Mouse (Mus musculus) spleen, adult 18-20 months (tissue): ENCODE results near the gene Atp6v1g3.

Experiments
- DNase-seq, 2 experiments: peaks; one replicate each; pipeline ENCODE4 v3.0.0; 2022; ENCODE audit warnings: mixed read lengths in 2 of 2

The Atp6v1g3 gene

DNA sequence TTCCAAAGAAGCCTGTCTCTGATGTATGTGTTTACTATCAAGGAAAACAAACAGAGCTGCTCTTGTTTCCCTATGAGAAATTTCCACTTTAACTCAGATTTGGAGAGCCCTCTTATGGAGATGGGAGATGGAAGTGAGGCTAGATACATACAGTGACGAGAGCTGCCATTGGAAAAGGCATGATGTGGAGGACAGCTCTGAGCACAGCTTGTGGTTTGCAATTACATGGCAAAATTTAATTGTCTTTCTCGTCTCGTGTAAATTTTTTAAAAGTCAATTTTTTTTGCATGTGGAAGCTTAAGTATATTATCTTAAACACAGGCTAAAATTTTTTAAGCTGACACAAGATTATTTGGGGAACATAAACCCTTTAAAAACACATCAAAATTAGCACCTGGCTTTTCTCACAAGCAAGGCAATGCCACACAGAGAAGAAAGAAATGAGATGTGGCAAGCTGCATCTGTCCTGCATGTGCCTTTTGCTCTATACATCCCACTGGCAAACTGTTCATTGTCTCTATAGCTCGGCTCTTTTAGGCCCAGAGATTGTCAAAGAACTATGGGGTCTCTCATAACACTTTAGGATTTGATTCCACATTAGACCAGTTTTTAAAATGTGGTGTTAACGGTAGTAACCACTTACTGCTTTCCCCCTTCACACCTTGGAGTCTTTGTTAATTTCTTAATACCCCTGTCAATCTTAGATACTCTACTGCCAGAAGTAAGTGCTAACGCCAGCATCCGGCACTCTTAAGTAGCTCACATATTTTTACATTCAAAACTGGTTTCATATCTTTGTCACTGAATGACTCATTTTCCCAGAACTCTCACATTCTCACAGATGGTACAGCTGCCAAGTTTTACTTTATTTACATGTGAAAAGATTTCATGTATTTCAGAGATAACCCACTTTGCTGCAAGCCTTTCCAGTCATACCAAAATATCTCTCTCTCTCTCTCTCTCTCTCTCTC lies 16.2 kb downstream of the Atp6v1g3 start:
- DNase-seq, result no peak

DNA sequence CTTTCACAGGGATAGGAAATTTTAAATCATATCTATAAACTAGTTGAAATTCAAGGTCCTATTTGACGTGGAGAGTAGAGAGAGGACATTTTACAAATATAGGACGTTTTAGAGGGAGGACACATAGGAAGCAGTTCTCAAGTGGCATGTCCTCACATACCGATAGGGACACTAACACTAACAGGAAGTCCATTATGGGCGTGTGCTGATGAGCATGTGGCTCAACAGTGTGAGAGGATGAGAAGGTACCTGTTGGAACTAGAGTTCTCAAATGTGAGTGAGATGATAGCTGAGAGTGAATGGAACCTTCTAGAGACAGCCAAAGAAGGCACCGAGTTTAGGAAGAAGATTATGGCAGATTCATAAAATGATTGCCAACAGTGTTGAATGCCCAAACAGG lies 17.9 kb downstream of the Atp6v1g3 start:
- no peak for DNase-seq

DNA sequence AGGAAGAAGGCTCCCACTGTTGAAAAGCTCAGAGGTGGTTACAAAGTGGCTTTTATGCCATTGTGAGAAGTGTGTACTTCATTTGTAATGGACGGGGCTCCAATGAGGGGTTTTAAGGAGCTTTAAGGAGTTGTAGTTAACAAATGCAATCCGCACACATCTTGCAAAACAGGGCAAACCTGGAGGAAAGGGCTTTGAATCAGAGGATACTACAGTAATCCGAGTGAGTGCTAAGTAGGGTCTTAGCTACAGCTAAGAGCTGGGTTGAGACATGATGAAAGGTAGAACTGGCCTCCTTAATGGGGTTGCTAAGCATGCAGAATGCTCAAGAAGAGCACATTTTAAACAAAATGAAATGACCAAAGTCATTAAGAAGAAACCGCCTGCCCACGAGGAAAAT lies 20.9 kb downstream of the Atp6v1g3 start:
- DNase-seq, result no peak

DNA sequence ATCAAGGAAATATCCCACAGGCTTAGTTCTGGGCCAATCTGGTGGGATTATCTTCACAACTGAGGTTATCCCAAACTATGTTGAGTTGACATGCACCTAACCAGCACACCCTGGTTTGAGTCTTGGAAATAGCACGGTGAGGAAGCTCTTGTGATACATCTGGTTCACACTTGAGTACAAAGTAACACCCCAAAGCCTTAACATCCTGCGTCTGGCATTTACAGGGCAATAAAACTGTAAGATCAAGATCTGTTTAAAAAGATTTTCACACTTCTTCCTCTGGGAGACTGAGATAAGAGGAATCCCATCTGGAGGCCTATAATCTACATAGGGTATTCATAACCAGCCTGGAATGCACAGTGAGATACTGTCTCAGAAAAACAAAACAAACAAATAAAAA lies 24.6 kb downstream of the Atp6v1g3 start:
- DNase-seq, result no peak

DNA sequence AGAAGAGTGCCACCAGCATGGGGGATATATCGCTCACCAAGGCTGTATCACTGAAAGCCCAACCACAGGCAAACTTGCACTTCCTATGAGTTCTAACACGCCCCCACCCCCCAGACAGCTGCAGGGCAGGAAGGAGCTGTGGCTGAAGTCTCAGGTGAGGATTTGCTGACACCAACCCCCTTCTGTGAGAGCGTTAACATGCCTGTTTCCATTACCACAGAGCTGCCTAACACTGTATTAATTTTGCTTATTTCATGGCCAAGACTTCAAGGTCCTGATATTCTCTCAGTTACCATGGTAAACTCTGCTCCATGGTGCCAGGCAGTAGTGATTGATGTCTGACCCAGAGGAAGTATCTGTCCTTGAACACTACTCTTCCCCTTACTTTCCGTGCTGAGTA lies 26.0 kb downstream of the Atp6v1g3 start:
- peak; percentile 42 to 43 for DNase-seq

DNA sequence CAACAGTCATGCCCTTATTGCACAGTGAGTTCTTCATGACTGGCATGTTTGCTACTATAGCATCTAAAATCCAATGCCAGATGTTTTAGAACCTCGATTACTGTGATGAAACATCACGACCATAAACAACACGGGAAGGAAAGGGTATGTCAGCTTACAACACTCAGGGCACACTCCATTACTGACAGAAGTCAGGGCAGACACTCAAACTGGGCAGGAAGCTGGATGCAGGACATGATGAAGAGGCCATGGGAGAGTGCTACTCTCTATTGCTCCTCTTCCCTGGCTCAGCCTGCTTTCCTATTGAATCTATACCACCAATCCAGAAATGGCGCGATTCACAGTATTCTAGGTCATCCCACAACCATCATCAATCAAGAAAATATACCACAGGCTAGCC lies 28.4 kb downstream of the Atp6v1g3 start:
- no peak for DNase-seq

DNA sequence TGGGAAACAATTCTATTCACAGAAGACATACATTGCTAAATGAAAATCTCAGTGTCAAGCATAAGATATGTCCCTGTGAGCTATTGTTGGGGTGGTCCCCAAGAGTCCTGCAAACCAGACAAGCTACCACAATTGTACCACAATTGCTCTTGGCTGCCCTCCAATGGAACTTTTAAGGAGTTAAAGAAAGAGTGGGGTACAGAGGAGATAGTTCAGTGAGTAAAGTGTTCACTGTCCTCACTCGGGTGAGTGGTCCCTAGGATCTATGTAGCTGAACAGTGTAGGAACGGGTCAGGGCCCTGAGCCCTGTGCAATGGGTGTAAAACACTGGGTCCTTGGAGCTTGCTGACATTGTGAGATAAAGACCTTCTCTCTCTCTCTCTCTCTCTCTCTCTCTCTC lies 29.2 kb downstream of the Atp6v1g3 start:
- DNase-seq, result no peak

DNA sequence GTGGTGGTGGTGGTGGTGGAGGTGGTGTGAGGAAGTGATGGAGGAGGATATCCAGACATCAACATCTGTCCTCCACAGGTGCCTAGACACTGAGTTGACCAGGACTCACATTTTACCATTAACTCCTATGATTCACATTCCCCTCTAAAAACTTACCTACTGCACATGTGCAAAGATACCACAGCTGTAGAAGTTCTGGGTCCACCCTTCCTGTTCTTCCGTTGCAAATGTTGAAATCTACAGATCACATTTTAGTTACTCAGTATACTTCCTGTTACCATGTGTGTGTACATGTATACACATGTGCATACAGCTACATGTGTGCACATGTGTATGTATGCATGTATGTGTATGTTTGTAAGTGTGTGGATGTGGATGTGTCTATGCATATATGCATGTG lies 29.8 kb downstream of the Atp6v1g3 start:
- DNase-seq, result no peak

DNA sequence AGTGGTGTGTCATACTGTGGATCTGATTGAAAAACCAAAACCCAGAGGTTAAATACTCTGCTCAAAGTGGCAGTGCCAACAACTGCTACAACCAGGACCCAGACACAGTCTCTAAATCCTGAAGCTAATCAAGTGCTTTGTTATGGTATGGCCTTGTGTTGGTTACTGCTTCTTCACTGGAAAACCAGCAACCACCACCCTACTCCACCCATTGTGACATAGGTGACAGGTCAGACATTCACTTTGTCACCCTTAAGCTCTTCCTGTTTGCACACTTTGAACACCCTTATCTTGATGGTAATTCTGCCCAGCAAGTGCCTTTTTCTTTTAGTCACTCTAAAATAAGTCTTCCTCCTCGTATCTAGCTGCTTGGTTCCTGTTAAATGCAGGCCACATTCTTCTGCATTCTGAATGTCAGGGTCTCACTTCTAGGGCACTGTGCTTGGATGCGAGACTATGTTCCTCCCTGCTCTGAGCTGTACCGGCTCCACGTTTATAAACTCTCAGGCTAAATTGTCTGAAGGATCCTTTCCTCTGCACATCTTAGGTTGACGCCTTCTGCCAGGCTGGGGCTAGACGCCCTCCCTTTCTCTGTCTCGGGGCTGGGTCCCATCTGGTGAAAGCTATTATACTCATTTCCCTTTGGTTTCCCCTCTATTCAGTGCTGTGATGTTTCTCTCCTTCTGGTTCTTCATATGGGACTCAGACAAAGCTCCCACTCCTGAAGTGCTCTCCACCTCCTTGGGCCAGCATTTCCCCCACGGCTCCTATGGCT lies 30.8 kb downstream of the Atp6v1g3 start:
- DNase-seq, result no peak

DNA sequence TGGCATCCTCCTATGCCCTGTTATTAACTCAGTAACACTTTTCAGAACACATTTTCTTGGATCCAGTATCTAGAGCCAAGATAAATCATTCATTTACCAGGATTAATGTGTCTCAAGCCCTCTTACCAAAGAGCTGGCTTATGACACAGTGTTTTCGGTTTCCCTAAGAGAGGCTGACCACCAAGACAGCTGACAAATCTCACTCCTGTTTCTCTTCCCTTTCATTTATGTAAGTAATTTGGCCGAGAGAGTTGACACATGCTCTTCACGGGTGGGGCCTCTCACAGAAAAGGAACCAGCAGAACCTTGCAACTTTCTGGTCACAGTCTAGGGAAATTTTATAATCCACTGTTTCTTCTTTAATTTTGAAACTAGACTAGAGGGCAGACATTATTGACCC lies 49.1 kb downstream of the Atp6v1g3 start:
- DNase-seq, result no peak

DNA sequence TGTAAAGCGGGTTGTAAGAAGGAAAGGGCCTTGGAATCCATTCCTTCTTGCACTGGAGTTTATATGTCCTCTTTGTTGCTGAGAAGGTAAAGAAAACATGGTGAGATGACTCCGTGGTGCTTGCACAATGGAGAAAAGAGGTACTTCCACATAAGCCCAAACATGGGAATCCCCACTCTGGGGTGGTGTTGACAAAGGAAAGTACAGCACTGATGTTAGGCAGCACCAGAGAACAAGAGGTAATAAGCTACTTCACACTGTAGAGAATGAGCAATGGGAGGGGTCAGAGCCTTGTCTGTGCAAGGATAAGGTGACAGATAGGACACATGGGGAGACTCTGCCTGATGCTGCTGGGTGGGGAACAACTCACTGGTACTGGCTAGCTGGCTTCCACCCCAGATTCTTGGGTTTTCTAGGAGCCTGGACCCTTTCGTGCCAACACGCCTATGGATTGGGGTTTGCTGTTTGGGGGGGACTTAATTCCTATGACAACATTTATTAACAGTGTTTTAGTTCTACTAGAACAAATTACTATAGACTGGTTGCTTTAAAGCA lies 49.6 kb downstream of the Atp6v1g3 start:
- DNase-seq, result no peak

DNA sequence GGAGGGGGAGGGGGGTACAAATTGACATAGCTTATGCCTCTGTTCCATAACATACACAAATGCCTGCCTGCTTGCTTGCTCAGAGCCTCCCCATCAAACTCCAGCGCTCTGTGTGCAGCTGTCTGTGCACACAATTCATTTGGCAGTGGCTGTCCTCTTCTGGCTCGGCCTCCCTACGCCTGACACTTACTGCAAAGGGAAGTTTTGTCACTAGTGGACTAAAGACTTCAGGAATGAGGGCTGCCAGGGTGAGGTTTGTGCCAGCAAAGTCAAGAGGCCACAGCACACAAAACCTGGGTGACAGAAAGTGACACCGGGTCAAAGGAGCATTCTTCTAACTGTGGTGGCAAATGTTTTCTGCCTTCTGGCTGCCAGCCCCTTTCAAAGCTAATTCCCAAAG lies 52.6 kb downstream of the Atp6v1g3 start:
- no peak for DNase-seq

DNA sequence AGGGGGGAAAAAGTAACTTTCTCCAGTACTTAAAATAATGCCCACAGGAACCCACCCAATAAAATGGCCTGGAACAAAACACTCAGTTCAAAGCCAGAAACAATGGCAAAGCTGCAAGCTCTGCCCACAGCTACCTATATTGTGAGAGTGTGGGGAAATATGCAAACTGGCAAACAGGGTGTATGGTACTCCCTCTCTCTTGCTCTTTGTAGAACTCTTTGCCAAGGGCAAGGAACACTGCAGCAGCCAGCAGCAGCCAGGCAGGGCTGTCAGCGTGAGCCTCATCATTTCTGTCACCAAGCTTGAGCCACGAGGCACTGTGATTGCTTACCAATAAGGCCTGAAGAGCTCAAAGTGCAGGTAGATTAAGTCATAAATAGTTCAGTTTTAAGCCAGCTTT lies 53.0 kb downstream of the Atp6v1g3 start:
- DNase-seq, result no peak

DNA sequence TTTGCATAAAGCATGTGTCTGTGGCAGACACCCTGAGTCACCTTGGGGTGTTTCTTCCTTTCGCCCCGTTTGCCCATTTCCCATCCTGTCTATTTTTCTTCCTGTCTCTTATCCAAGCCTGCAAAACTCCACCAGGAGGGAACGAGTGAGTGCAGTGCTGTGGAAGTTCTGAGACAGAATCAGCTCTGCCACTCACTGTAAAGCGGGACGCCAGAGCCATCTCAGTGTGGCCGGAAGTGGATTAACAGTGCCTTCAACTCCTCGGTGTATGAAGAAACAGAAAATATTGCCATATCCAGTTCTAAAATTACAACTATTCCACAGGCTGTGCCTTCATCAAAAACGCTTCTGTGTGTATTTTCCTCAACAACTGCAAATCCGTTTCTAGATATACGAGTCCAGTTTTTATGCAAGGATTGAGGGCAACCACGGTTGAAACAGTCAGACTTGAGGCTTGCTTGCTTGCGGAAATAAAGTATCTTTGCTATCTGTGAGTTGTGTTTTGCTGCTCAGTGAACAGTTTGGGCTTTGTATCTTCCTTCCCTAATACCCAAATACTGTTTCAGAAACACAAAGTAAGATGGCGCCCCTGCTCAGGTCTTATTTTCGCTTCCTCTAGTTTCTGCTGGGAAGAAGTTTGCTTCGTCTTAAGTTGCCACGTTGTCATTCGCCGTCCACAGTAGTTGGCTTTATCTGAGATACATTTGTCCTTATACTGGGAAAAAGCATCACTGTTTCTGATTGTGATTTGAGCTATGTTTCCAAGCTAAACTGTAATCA lies 54.1 kb downstream of the Atp6v1g3 start:
- no peak for DNase-seq

DNA sequence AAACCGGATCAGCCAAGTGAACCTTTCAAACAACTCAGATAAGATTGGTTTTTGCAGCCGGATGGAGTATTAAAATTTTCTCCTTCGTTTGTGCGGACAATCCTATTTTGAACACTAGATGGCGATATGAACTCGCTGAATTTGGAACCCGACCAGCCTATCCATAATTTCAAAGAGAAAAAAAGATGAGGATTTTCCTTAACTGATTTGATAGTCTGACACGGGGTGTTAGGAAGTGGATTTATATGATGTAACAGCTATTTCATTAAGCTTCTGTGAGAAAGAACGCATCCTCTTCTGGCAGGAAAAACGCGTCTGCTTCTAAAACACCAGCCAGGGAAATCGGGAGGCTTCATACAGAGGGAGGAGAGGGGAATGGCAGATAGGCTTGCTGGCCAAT lies 54.8 kb downstream of the Atp6v1g3 start:
- DNase-seq, result no peak

DNA sequence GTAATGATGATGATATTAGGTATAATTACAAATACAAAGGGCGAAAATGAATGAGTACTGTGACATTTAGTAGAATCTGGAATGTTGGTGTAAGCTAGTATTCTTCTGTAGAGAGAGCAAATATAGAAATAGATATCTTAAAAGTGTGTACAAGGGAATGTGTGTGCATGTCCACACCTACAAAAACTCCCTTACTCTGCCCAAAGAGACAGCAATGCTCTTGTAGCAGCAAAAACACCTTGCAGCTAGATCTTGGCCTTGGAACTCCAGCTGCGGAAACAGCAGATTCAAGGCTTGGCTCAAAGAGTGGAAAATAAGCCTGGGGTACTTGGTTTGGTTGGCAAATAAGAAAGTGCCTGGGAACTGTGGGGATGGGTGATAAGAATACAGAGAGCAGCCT lies 57.0 kb downstream of the Atp6v1g3 start:
- DNase-seq, result no peak

DNA sequence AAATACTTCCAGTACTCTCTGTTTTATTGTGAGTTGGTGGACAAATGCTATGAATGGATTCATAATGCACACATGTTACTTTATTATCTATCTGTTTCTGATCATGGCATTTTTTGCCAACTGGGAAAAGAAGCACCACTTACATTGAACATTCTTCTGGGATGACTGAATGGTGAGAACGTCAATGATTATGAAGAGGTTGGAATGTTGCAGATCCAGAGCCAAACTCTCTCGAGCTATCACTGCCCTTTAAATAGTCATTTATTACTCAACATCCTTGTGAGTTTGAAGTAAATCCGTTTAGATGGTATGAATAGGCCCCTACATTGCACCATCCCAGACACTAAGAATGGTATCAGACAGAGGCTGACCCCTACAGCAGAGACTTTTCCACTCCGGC lies 58.1 kb downstream of the Atp6v1g3 start:
- DNase-seq, result no peak

DNA sequence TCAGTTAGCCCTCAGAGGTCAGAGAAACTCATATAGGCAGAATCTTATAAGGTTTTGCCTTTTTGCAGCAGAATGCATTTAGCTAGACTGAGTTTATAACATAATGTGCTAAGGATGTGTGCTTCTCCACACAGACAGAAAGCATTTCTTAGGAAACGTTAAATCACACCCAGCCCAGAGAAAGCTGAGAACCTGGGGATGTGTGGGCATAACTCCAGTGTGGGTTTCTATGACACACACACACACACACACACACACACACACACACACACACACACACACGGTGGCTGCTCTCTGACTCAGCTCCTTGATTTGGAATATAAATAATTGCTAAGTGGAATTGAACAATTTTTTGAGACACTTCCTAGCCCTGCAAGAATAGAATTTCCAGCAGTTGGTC lies 61.2 kb downstream of the Atp6v1g3 start:
- no peak for DNase-seq

DNA sequence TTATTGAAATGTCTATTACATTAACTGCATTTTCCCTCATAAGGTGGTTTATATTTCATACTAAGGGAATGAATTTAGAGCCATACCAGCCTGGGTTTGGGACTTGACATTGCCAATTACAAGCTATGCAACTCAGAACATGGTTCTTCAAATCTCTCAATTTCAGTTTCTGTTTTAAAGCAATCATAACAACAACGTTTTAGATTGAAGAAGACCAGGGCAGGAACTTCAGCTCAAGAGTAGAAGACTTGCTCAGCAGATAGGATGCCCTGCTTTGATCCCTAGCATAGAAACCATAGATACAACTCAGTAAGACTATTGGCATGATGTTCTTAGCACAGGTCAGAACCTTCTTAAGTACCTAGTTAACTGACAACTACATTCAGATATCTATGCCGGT lies 63.9 kb downstream of the Atp6v1g3 start:
- DNase-seq, result no peak
